Mouse (Mus musculus): Measurements from ENCODE around the gene Nrm.
A peak's percentile ranks its signal among the peaks of the same experiment; 100 is the strongest.

DNA sequence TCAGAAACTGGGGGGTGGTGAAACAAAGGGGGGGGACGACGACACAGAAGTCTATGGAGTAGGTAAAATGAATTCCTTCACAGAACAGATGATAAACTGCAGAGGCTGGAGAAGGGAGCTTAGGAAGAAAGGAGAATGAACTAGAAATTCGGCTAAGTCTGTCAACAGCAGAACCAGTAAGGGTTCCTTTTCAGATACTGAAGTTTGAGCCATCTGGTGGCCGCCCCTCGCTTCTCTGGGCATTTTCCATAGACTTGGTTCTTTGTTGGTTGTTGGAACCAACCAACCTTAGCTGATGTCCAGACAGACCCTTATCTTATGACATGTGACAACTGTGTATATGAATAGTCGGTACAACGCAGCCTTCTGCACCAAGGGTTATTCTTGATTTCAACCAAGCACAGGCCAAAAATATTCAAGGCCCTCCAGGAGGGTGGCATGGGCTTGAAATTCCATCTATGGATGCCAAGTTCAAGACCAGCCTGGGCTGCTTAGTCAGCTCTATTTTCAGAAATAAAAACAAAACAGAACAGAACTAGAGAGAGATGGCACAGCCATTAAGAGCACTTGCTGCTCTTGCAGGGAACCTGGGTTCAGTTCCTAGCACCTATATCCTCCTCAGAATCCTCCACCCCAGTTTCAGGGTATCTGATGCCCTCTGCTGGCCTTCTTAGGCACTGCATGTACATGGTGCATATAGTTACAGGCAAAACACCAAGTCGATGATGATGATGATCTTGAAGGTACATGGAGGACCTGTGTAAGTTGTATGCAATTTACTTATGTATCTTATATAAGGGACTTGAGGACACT is 10.0 kb downstream of the Nrm start:
- TF ChIP-seq HCFC1 (IDR thresholded peaks at IDR 0.05; ENCODE audit: borderline replicate concordance, insufficient read depth, low read length): no peak
- TF ChIP-seq ZNF384 (IDR thresholded peaks at IDR 0.05; ENCODE audit: low read depth, low read length): no peak
- peak; percentile 53; the same call in 1 of the 2 replicates for TF ChIP-seq ZC3H11A (IDR thresholded peaks at IDR 0.05; ENCODE audit: borderline replicate concordance, low read depth, low read length)
